Mouse (Mus musculus): ENCODE measurements at regions not wholly inside any gene's neighbourhood (a gene's known extent, or its start where the extent isn't known, plus 50 kb on each side); places are given as distances from the start of the nearest gene placed in this dataset.
"Not testable (repeated sequence)": the region's sequence is repeated elsewhere in the genome, so short reads cannot be mapped to it uniquely, and the experiment has no call there.

DNA sequence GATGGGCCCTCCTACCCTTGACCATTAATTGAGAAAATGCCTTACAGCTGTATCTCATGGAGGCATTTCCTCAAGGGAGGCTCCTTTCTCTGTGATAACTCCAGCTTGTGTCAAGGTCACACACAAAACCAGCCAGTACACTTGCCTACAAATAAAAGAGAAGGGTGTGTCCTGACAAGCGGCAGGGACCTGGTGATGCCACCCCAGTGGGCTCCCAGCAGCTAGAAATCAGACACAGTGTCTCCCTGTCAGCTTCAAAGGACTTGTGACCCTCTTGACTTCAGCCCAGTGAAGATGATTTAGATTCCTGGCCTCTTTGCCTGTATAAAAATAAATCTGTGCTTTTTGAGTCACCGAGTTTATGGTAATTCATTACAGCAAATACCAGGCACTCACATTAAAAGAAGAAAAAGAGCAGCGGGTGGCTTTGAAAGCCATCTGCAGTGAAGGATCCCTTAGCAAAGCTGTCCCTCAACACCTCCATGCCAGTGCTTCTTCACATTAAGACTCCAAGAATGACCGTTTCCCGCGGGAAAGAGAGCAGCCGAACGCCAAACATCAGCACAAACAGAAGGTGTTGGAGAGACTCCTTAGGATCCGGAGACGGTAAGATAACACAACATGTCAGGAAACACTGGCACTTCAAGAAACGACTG lies 273.5 kb downstream of the Gxylt1 start:
- DNase-seq, result peak; percentile 18 to 30
- intact Hi-C loops (cut with DNase I), result no loop called here

DNA sequence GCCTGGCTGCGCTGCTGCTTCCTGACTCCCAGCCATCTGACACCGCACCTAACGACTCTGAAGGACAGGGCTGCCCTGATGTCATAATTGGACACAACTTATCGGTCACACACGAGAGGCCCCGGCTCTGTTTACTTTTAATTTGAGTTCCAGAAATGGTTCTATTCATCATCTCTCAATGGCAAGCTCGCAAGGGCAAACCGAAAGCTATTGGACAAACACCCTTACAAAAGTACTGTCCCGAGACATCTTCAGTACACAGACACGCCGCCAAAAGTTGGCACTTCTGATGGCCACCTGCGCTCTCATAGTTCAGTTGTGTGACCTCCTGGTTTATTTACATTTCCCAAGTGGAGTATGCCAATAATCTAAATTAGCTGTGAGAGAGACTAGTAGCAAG lies 274.9 kb downstream of the Gxylt1 start:
- intact Hi-C loops (cut with DNase I), result no loop called here
- DNase-seq, result peak; percentile 20 to 28

DNA sequence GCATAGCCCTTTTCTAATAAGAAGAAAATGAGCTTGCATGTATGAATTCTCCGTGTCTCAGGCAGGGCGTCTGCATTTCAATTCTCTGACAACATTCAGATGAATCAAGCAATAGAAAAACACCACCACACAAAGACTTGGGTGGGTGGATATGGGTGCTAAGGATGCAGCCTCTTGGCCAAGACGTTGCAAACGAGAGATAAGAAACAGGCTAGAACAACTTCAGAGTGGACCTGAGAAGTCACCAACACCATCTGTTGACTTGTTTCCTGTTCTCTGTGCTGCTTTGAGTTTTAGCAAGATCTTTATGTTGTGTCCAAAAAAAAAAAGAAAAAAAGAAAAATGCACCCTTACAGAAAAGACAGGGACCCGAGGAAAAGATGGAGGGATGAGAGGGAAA lies 277.0 kb downstream of the Gxylt1 start:
- no peak for DNase-seq
- intact Hi-C loops (cut with DNase I), result no loop called here

DNA sequence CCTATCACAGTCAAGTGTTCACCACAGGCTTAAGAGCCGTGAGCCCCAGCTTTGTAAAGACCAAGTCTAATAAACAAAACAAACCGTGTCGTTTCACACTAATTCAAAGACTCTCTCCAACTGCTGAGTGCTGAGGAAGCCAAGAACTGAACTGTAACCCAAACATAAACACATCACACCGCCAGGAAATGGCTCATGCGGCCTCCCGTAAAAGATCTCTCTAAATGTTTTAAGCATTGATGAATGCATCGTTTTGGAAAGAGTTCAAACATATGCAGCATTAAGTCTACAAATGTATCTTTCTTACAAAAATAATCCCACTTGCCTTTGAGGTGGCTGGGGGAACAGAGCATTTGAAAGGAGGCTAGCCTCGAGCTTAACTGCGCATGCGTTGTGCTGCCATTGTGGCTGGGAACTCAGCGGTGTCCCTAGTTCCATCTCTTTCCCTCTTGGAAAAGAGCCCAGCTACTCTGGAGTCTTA lies 280.7 kb downstream of the Gxylt1 start:
- intact Hi-C loops (cut with DNase I), result no loop called here

DNA sequence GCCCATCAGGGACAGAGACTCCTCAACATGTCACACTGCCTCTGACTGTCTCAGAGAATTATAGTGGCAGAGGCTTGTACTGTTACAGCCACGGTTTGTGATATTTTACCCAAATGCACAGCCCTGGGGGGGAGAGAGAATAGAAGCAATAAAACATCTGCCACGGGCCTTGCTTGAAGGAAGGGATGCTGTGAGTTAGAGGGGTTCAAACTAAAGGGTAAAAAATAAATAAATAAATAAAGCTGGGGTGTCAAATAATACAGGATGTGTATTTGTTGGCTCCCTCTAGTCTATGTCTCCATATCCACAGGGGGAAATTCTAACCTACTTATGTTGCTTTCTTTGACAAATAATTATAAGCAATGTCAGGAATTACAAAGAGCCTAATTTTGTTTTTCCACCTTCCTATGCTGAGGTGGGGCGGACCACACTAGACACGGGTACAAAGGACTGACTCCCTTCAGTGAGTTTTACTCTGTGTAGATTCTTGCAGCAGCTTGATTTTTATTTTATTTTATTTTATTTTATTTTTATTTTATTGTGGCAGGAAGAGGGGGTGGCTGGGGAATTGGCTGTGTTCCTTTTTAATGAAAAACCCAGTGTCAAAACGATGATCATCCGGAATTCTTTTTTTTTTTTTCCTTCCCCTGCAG lies 281.3 kb downstream of the Gxylt1 start:
- intact Hi-C loops (cut with DNase I), result no loop called here
- DNase-seq, result no peak

More for the DNA sequence above, 280.7 kb downstream of the Gxylt1 start:
- DNase-seq, result peak in 1 of 2 experiments; percentile 5

DNA sequence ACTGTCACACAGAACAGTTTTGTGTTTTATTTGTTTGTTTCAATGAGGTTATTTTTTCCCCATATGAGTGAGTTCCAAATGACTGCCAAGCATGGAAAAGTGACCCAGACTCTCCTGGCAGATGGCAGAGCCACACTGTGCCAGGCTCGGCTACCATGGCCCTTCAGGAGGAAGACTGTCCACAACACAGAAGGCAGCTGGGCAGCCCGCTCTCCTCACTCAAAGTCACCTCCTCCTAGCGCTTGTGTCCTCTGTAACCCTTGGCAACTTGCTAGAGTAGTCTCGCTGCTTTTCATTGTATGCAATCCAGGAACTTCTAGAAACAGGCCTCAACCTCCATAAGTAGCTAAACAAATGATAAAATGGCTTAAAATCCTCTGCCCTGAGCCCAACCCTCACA lies 299.2 kb downstream of the Gxylt1 start:
- DNase-seq, result no peak
- intact Hi-C loops (cut with DNase I), result no loop called here

DNA sequence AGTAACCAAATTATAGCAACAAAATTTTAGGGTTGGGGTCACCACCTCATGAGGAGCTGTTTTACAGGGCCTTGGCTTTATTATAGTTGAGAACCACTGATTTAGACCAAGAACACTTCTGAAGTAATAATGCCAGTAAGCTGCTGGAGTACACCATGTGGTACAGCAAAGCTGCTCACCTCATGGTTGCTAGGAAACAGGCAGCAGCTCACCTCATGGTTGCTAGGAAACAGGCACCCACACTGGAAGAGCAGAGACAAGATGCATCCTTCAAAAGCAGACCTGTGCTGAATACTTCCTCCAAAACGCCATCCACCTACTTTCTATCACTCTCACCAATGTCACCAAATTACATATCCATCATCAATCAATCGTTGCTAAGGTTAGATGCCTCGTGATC lies 300.0 kb downstream of the Gxylt1 start:
- no peak for DNase-seq
- intact Hi-C loops (cut with DNase I), result no loop called here

DNA sequence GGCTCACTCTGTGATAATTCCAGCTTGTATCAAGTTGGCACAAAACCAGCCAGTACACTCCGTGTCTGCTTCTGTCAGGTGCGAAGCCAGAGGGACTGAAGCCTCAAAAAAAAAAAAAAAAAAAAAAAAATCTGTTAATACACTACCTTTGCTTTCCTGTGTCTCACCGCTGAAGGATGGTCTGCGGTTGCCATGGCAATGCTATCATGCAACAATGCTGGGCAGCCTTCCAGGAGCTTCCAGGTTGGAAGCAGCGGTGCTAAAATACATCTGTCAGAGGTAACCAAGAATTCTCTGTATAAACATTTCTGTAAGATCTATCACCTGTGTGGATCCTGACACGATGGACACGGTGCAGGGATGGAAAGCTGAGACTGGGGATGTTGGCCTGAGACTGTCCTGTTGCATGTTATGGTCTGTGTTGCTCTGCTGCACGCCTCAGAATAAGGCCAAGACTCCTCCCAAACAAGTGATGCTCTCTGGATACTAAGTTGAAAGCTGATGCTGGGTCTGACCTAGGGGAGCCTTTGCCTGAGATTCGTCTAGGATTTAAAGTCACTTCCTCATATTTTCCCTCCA lies 301.2 kb downstream of the Gxylt1 start:
- intact Hi-C loops (cut with DNase I), result no loop called here
- no peak for DNase-seq

DNA sequence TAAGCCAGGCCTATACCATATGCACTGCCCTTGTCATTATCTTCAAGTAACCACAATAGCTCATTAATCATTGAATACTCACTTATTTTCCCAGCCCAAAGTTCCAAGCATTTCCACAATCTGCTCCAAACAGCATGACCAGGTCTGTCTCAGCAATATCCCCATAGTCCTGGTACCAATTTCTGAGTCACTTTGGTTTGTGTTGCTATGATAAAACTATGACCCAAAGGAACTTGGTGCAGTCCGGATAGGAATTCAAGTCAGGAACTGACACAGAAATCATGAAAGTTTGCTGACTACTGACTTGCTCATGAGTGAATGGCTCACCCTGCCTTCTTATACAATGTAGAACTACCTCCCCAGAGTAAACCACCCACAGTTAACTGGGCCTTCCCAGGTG lies 309.4 kb downstream of the Gxylt1 start:
- intact Hi-C loops (cut with DNase I), result no loop called here
- no peak for DNase-seq

DNA sequence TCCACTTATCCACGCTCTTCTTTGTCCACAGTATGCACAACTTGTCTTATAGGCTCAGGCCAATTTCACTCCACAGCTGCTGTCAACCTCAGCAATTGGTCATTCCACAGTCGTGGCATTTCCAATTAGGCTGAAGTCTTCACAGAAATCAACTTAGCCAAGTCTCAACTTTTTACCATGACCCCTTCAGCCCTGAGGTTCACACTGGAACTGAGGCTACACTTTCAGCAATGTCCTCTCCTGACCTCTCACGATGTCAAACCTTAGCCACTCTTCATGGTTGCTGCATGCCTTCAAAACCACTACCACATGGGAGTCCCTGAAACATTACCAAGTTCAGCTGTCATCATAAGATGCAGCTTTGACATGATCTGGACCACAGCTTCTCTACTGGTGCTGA lies 310.1 kb downstream of the Gxylt1 start:
- intact Hi-C loops (cut with DNase I), result no loop called here
- DNase-seq, result no peak

DNA sequence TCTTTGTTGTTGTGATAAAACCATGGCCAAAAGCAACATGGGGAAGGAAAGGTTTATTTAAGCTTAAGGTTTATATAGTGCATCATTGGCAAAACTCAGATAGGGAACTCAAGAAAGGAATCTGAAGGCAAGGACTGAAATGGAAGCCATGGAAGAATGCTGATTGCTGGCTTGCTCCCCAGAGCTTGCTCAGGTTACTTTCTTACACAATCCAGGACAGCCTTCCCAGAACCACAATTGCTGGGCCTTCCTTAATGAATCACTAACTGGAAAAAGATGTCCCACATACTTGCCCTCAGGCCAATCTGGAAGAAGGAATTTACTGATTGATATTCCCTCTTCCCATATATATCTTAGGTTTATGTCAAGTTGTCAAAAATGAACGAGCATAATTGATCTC lies 310.8 kb downstream of the Gxylt1 start:
- intact Hi-C loops (cut with DNase I), result no loop called here
- DNase-seq, result no peak

DNA sequence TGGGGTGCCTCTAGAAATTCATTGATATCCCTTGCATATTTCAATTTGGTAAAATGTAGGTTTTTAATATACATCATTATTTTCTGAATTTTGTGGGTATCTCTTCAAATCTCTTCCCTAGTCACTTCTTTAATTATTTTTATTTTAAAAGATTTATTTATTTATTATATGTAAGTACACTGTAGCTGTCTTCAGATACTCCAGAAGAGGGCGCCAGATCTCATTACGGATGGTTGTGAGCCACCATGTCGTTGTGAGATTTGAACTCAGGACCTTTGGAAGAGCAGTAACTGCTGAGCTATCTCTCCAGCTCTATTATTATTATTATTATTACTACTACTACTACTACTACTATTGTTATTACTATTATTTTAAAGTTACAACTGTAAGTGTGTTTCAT lies 324.1 kb downstream of the Gxylt1 start:
- DNase-seq; intact Hi-C loops (cut with DNase I): not testable (repeated sequence)

DNA sequence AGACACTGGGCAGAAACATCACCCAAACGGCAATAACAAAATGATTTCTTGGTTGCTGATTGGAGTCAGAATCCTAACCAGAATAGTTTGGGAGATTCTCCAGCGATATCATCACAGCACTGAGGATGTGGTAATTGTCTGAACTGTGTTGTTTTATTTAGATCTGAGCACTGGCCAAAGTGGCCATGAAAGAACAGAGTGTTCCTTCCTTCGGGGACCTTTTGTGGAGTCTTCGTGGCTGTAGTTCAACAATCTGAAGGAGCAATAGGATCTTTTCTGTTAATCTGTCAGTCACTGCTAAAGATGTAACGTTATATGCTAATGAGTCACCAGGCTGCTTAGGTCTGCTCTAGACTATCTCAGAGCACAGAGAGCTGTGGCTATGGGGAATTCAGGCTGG lies 328.8 kb downstream of the Gxylt1 start:
- no peak for DNase-seq
- intact Hi-C loops (cut with DNase I), result no loop called here

DNA sequence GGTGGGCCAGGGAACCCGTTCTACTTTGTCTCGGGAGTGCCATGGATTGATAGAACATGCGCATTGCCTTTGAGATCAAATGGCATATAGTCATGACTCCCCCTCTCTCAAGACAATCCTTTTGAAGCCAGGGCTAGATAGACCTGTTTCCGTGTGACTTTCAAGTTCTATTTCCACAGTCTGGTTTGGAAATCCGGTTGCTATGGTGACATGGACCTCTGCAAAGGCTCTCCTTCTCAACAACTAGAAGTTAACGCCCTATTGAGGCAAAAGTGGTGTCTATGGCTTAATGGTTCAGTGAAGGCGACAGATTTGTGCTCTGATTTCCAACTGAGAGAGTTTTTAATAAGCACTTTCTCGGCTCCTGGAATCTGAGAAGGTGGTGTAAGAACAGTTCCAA lies 371.2 kb downstream of the Gxylt1 start:
- intact Hi-C loops (cut with DNase I), result no loop called here
- no peak for DNase-seq

DNA sequence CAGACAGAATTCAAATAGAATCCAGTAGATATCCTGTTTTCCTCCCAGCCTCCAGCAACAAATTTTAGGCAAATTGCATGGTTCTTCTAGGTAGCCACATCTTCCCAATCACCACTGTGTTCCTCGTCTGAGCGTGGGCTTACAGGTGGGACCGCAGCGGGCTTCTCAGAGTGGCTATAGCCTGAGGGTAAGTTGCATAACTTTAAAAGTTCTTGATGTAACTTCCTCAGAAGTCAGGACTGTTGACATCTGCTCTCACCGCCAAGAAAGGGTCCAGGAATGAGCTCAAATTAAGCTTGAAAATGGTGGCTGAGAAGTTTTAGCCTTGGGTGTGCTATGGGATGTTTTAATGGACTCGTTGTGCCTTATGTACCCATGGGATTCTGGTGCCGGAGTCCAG lies 377.7 kb downstream of the Gxylt1 start:
- intact Hi-C loops (cut with DNase I), result no loop called here

DNA sequence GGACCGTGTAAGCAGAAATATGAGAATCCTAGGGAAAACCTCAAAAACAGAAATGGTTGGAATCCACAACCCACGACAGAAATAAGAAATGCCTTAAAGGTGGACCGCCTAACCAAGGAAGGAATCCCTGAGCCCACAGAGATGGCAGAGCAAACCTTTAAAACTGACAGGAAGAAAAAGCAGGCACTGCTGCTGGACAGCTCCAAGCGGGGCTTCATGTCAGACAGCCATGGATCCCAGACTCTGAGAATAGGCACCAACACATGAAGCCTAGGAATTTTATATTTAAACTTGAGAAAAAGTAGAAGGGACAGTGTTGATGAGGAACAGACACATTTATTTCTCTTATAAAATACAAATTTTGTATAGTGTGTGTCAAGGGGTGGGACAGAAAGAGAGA lies 379.1 kb downstream of the Gxylt1 start:
- intact Hi-C loops (cut with DNase I), result no loop called here
- no peak for DNase-seq

More for the DNA sequence above, 377.7 kb downstream of the Gxylt1 start:
- DNase-seq, result no peak

DNA sequence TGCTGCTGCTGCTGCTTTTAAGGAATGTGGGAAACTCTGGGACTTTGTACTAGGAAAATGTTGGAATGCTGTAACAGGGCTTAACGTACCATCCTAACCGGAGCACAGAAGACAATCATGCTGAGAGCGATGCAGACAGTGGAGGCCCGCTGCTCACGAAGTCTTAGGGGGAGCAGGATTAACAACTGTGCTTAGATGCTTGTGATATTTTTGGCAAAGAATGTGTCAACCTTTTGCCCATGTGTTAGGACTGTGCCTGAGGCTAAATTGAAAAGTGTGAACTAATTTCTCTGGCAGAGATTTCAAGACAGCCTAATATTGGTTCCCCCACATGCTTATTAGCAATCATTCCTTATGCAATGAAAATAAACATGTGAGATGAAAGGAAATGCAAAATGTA lies 398.5 kb downstream of the Gxylt1 start:
- DNase-seq, result no peak
- intact Hi-C loops (cut with DNase I), result no loop called here

DNA sequence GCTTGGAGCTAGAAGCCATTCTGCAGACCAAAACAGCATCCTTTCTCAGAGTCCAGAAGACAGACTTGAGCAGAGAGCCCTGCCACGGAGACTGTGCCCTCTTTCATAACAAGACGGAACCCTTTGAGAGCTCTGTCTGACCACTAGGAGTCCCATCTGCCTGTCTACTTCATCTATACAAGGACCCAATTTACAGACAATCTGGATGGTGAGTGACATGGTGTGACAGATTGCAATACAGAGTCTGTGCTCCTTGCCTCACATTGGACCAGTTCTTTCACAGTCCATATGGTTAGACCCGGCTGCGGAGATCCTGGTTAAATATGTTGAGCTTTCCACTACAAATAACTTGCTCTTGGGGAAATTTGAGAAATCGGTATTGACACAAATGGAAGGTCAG lies 410.9 kb downstream of the Gxylt1 start:
- DNase-seq, result no peak
- intact Hi-C loops (cut with DNase I), result no loop called here

DNA sequence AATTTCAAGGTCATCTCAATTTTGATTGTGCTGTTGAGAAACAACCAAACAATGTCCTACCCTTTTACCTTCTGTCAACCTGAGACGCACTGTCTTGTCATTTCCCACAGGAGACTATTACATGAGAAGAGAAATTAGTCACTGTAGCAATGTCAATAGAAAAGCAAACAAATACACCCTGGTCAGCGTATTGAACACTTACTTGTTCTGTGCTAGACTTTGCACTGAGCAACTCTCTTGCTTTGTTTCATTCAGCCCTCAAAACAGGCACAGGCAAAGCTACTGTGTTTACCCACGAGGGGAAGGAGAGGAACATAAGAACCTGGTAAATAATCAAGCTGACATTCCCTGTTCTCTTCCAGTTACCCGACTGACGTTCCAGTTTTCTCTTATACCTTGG lies 424.1 kb downstream of the Gxylt1 start:
- DNase-seq, result no peak

DNA sequence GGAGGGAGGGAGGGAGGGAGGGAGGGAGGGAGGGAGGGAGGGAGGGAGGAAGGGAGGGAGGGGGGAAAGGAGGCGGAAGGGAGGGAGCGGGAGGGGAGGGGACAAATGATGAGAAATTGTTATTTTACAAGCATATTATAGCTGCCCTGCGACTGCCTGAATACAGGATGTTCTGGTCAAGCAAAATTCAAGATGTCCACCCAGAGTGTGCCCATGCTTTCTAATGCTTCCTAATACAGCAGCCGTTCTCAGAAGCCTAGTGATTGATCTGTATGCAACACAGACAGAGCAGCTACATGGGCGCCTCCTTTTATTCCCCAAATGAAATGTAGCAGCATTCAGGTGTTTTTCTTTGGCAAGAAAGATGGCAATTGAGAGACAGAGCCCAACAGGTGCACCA lies 434.9 kb downstream of the Gxylt1 start:
- intact Hi-C loops (cut with DNase I), result no loop called here
- DNase-seq, result no peak

More for the DNA sequence above, 424.1 kb downstream of the Gxylt1 start:
- intact Hi-C loops (cut with DNase I), result no loop called here

DNA sequence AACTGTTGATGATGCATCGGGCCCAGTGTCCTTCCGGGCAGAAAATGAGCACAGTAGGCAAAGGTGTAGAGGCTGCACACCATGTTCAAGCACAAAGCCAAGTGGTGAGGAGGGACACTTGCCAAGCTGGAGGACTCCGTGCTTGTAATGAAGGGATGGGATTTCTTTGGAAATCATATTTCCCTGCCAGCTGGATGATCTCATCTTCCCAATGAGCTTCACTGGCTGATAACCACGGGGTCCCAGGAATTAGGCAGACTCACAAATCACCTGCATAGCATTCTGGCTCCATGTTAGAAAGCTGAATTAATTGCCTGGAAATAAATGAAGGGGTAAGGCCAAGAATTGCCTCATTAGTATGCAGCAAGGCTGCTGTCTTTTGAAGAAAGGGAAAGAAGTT lies 435.4 kb downstream of the Gxylt1 start:
- DNase-seq, result no peak
- intact Hi-C loops (cut with DNase I), result no loop called here

DNA sequence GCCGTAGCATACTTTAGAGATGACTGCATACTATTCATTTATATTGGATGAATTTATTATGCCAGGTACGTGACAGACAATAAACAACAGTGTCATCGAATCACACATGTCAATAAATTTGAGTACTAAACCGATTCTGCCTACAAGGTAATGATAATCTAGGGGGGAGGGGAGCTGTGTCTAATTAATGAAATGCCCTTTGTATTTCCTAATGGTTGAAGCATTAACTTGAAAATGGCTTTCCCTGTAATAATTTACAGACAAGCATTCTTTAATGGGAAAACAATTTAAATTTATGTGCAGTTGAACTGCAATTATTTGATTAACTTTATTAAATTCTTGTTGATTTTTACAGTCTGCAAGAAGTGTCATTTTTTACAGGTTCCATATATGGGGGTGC lies 429.5 kb downstream of the Pdzrn4 start:
- no peak for DNase-seq
- intact Hi-C loops (cut with DNase I), result no loop called here
